Mouse (Mus musculus) MEL (cell line): ENCODE results near the gene Kif5c. TPM values are rescaled to one million over a fixed set of nuclear protein-coding genes. Genes with fewer than 3 reads are reported as not detected.

Experiments
- DNase-seq: peaks from one replicate; pipeline ENCODE4 v3.0.0; 2011; ENCODE audit warnings: low read depth, low spot score
- H3K27ac ChIP-seq: 2 replicates; pipeline ENCODE4 v1.5.1; 2012; ENCODE audit warnings: low read depth, mild to moderate bottlenecking, control low read depth, low read length, moderate library complexity; ENCODE audit not compliant: control insufficient read depth
- H3K27me3 ChIP-seq, 2 experiments: fragments of 150-350 bp in 1 of 2; sonication (generic) in 1 of 2; 2 replicates each; pipeline ENCODE4 v1.6.1; 2012; ENCODE audit warnings: low read length in 2 of 2, mild to moderate bottlenecking in 2 of 2, improper control_type of control experiment in 1 of 2, moderate library complexity in 1 of 2; ENCODE audit not compliant: insufficient read depth in 2 of 2, control insufficient read depth in 1 of 2
- H3K36me3 ChIP-seq, 2 experiments: 2 replicates each; pipeline ENCODE4 v1.6.1; 2012 to 2014; ENCODE audit warnings: low read length in 2 of 2, improper control_type of control experiment in 1 of 2, inconsistent platforms in 1 of 2, mild to moderate bottlenecking in 1 of 2; ENCODE audit not compliant: insufficient read depth in 2 of 2, control insufficient read depth in 1 of 2
- H3K4me1 ChIP-seq, 2 experiments: fragments of 150-350 bp in 1 of 2; sonication (generic) in 1 of 2; 2 replicates each; pipeline ENCODE4 v1.6.1; 2012; ENCODE audit warnings: low read length in 2 of 2, improper control_type of control experiment in 1 of 2, mild to moderate bottlenecking in 1 of 2; ENCODE audit not compliant: insufficient read depth in 2 of 2, control insufficient read depth in 1 of 2
- H3K4me3 ChIP-seq, 2 experiments: fragments of 150-350 bp in 1 of 2; sonication (generic) in 1 of 2; 2 replicates each; pipeline ENCODE4 v1.5.1; 2012; ENCODE audit warnings: low read depth in 2 of 2, low read length in 2 of 2, mild to moderate bottlenecking in 2 of 2, moderate library complexity in 2 of 2, control low read depth in 1 of 2, improper control_type of control experiment in 1 of 2; ENCODE audit not compliant: control insufficient read depth in 1 of 2, insufficient read depth in 1 of 2
- H3K79me2 ChIP-seq: 2 replicates; pipeline ENCODE4 v1.6.1; 2012; ENCODE audit warnings: mild to moderate bottlenecking, low read length, moderate library complexity; ENCODE audit not compliant: control insufficient read depth, poor library complexity, insufficient read depth
- H3K9ac ChIP-seq: 2 replicates; pipeline ENCODE4 v1.6.1; 2012; ENCODE audit warnings: low read depth, mild to moderate bottlenecking, control low read depth, low read length, moderate library complexity; ENCODE audit not compliant: control insufficient read depth, poor library complexity, severe bottlenecking
- H3K9me3 ChIP-seq: fragments of 150-350 bp; sonication (generic); replicated peaks from 2 replicates; pipeline ENCODE4 v1.6.1; 2012; ENCODE audit warnings: mild to moderate bottlenecking, low read length, improper control_type of control experiment, moderate library complexity; ENCODE audit not compliant: insufficient read depth
- BHLHE40 ChIP-seq: IDR thresholded peaks from 2 replicates; pipeline ENCODE4 v1.6.1; 2012; ENCODE audit warnings: low read depth, mild to moderate bottlenecking, inconsistent platforms, low read length, improper control_type of control experiment, borderline replicate concordance
- CTCF ChIP-seq, 3 experiments: IDR thresholded peaks in 2 of 3; conservative IDR thresholded peaks in 1 of 3; 2 replicates each; pipeline ENCODE4 v1.5.1; 2011 to 2012; ENCODE audit warnings: low read length in 3 of 3, low read depth in 2 of 3, mild to moderate bottlenecking in 2 of 3, improper control_type of control experiment in 1 of 3, inconsistent platforms in 1 of 3, mixed read lengths in 1 of 3, moderate library complexity in 1 of 3; ENCODE audit not compliant: control insufficient read depth in 1 of 3, insufficient read depth in 1 of 3, poor library complexity in 1 of 3, severe bottlenecking in 1 of 3
- E2F4 ChIP-seq: IDR thresholded peaks from 2 replicates; pipeline ENCODE4 v1.6.1; 2011; ENCODE audit warnings: low read depth, low read length, improper control_type of control experiment, borderline replicate concordance
- ELF1 ChIP-seq: IDR thresholded peaks from 2 replicates; pipeline ENCODE4 v1.6.1; 2014; ENCODE audit warnings: low read depth, mild to moderate bottlenecking, inconsistent platforms, low read length, improper control_type of control experiment, moderate library complexity
- EP300 ChIP-seq, 2 experiments: IDR thresholded peaks; 2 replicates each; pipeline ENCODE4 v1.6.1; 2011; ENCODE audit warnings: improper control_type of control experiment in 2 of 2, low read length in 2 of 2, low read depth in 1 of 2, mild to moderate bottlenecking in 1 of 2
- ETS1 ChIP-seq: IDR thresholded peaks from 2 replicates; pipeline ENCODE4 v1.6.1; 2012; ENCODE audit warnings: low read depth, mild to moderate bottlenecking, inconsistent platforms, low read length, improper control_type of control experiment, moderate library complexity
- HCFC1 ChIP-seq: IDR thresholded peaks from 2 replicates; pipeline ENCODE4 v1.6.1; 2012; ENCODE audit warnings: low read depth, mild to moderate bottlenecking, inconsistent platforms, low read length, improper control_type of control experiment, moderate library complexity
- KAT2A ChIP-seq: conservative IDR thresholded peaks from 2 replicates; pipeline ENCODE4 v1.6.1; 2012; ENCODE audit warnings: low read depth, low read length, improper control_type of control experiment, inconsistent platforms
- MAX ChIP-seq: IDR thresholded peaks from 2 replicates; pipeline ENCODE4 v1.6.1; 2011; ENCODE audit warnings: low read length, improper control_type of control experiment
- MAZ ChIP-seq: IDR thresholded peaks from 2 replicates; pipeline ENCODE4 v1.6.1; 2012; ENCODE audit warnings: low read depth, mild to moderate bottlenecking, inconsistent platforms, low read length, improper control_type of control experiment
- MXI1 ChIP-seq: IDR thresholded peaks from 2 replicates; pipeline ENCODE4 v1.6.1; 2011; ENCODE audit warnings: mild to moderate bottlenecking, low read depth, low read length, improper control_type of control experiment
- NELFE ChIP-seq: IDR thresholded peaks from 2 replicates; pipeline ENCODE4 v1.6.1; 2011; ENCODE audit warnings: low read depth, low read length, improper control_type of control experiment
- NRF1 ChIP-seq: IDR thresholded peaks from 2 replicates; pipeline ENCODE4 v1.6.1; 2014; ENCODE audit warnings: low read depth, mild to moderate bottlenecking, inconsistent platforms, low read length, improper control_type of control experiment, moderate library complexity; ENCODE audit not compliant: poor library complexity, insufficient read depth, severe bottlenecking
- POLR2A ChIP-seq, 2 experiments: IDR thresholded peaks; 2 replicates each; pipeline ENCODE4 v1.6.1; 2011 to 2012; ENCODE audit warnings: low read length in 2 of 2, mild to moderate bottlenecking in 2 of 2, control low read depth in 1 of 2, improper control_type of control experiment in 1 of 2, low read depth in 1 of 2, moderate library complexity in 1 of 2; ENCODE audit not compliant: control insufficient read depth in 1 of 2, insufficient read depth in 1 of 2, poor library complexity in 1 of 2
- POLR2AphosphoS5 ChIP-seq: IDR thresholded peaks from 2 replicates; pipeline ENCODE4 v1.6.1; 2012; ENCODE audit warnings: low read depth, borderline replicate concordance, mild to moderate bottlenecking, inconsistent platforms, low read length, moderate library complexity, mixed read lengths
- TBP ChIP-seq: IDR thresholded peaks from 2 replicates; pipeline ENCODE4 v1.8.0; 2011; ENCODE audit warnings: low read depth, low read length, improper control_type of control experiment
- TCF12 ChIP-seq: IDR thresholded peaks from 2 replicates; pipeline ENCODE4 v1.6.1; 2014; ENCODE audit warnings: low read depth, mild to moderate bottlenecking, inconsistent platforms, low read length, improper control_type of control experiment, moderate library complexity
- UBTF ChIP-seq: IDR thresholded peaks from 2 replicates; pipeline ENCODE4 v1.6.1; 2012; ENCODE audit warnings: low read depth, mild to moderate bottlenecking, inconsistent platforms, low read length, improper control_type of control experiment, moderate library complexity, borderline replicate concordance; ENCODE audit not compliant: insufficient read depth
- ZC3H11A ChIP-seq: IDR thresholded peaks from 2 replicates; pipeline ENCODE4 v1.6.1; 2012; ENCODE audit warnings: low read depth, mild to moderate bottlenecking, inconsistent platforms, low read length, improper control_type of control experiment
- ZKSCAN1 ChIP-seq: IDR thresholded peaks from 2 replicates; pipeline ENCODE4 v1.6.1; 2012; ENCODE audit warnings: low read depth, mild to moderate bottlenecking, inconsistent platforms, low read length, improper control_type of control experiment, moderate library complexity
- ZNF384 ChIP-seq: IDR thresholded peaks from 2 replicates; pipeline ENCODE4 v1.6.1; 2012; ENCODE audit warnings: low read depth, mild to moderate bottlenecking, inconsistent platforms, low read length, improper control_type of control experiment
- polyA plus RNA-seq, 2 experiments: library from polyadenylated mRNA; stranded (reverse) in 1 of 2; unstranded in 1 of 2; fragments of >175 nt in 1 of 2; fragments of >200 nt in 1 of 2; gene quantifications; 2 replicates each; pipeline versions ENCODE4 v1.2.1 to v1.2.4; 2012; ENCODE audit warnings: low replicate concordance in 2 of 2, low read depth in 1 of 2; ENCODE audit not compliant: insufficient read length in 2 of 2, insufficient read depth in 1 of 2, missing spikeins in 1 of 2
- total RNA-seq: library from RNA; depleted of rRNA; stranded (reverse); fragments of 300-350 nt; gene quantifications from 2 replicates; pipeline ENCODE4 v1.2.3, GENCODE M21; 2012

Gene Kif5c
- total and polyA plus RNA-seq, 3 experiments: 0.26 to 0.39 TPM; not detected in 1

DNA sequence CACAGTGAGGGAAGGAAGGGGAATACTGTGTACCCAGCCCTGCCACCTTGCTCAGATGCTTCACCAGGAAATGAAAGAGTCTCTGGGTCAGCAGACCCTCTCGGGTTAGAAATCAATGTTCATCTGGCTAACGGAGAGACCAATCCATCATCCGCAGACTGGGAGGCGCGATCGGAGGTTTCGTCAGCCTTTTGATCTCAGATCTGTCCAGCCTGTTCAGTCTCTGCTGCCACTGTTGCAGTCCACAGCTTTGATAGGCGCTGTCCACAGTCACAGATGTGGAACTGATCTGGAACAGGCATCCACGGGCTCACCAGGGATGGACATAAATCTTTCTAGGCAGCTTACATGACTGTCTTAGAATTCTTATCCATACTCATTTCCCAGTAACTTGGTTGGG is 29.2 kb downstream of the Kif5c start:
- Histone ChIP-seq H3K27ac (no peak overlapping the region), H3K9me3 (no peaks in the 10 kb centered on the region)
- no peak for DNase-seq
- TF ChIP-seq MAX (no peak), NRF1 (no peak), E2F4 (no peak)
- TF ChIP-seq, all 39 proteins: peak for 0
- Histone ChIP-seq H3K27me3 (no peaks in the 10 kb centered on the region), H3K9ac (no peak overlapping the region), H3K79me2 (no peaks in the 10 kb centered on the region), H3K36me3 (no peaks in the 10 kb centered on the region), H3K4me3 (no peak overlapping the region), H3K4me1 (no peaks in the 10 kb centered on the region)

DNA sequence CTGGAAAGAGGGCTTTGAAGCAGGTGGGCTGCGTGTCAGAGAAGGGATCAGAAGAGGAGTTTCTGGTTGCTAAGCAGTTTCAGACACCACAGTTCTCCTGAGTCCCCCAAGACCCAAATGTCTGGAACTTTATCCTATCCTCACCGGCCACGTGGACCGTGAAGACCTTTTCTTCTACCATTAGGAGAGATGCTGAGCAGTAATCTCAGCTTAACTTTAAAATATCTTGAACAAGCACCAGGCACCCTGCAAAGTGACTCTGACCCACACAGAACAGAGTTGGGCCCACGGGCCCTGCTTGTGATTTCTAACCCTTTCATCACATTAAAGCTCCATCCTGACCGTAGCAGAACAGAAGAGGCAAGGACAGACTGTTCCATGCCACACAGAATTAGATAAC is 29.7 kb downstream of the Kif5c start:
- H3K9ac ChIP-seq: no peak overlapping the region
- TF ChIP-seq E2F4: no peak
- no peak for TF ChIP-seq ZNF384
- no peak for TF ChIP-seq KAT2A
- TF ChIP-seq POLR2AphosphoS5: no peak
- no peak for TF ChIP-seq MAX
- no peaks in the 10 kb centered on the region for H3K9me3 ChIP-seq
- no peaks in the 10 kb centered on the region for H3K4me1 ChIP-seq
- no peak overlapping the region for H3K27ac ChIP-seq
- H3K79me2 ChIP-seq: no peaks in the 10 kb centered on the region
- no peaks in the 10 kb centered on the region for H3K36me3 ChIP-seq
- no peak overlapping the region for H3K4me3 ChIP-seq
- no peak for DNase-seq
- H3K27me3 ChIP-seq: no peaks in the 10 kb centered on the region

DNA sequence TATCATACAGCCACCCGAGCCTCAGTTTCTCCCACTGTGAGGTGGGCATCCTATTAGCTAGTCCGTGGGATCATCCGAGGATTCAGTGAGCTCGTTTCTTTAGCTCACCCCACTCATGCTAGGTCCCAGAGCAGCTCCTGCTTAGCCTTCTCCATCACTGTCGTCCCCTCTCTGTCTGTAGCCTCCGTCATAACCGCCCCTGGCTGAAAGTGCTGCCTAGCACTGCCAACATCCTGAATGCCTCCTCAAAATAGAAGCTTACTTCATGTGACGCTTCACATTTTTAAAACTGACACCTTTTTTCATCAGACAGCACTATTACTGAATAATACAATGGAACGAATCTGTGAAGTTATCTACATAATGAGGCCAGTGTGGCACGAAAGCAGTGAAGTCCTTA is 30.1 kb downstream of the Kif5c start:
- Histone ChIP-seq H3K36me3 (no peaks in the 10 kb centered on the region), H3K4me3 (no peak overlapping the region), H3K4me1 (no peaks in the 10 kb centered on the region), H3K27ac (no peak overlapping the region), H3K27me3 (no peaks in the 10 kb centered on the region), H3K9ac (no peak overlapping the region), H3K9me3 (no peaks in the 10 kb centered on the region), H3K79me2 (no peaks in the 10 kb centered on the region)
- TF ChIP-seq UBTF (no peak), TCF12 (no peak), KAT2A (no peak), POLR2A (IDR thresholded peaks at IDR 0.05; ENCODE audit: control insufficient read depth in 1 of 2, insufficient read depth in 1 of 2, low read depth in 1 of 2, low read length in 2 of 2, poor library complexity in 1 of 2) (no peak), NELFE (no peak), TBP (no peak), HCFC1 (no peak), BHLHE40 (no peak), NRF1 (no peak), ZKSCAN1 (no peak), CTCF (IDR thresholded peaks at IDR 0.05 in 2 of 3, conservative IDR thresholded peaks at IDR 0.05 in 1 of 3; ENCODE audit: control insufficient read depth in 1 of 3, insufficient read depth in 1 of 3, low read depth in 2 of 3, low read length in 3 of 3, poor library complexity in 1 of 3, severe bottlenecking in 1 of 3) (no peak), MXI1 (no peak), ELF1 (no peak), EP300 (IDR thresholded peaks at IDR 0.05; ENCODE audit: low read depth in 1 of 2, low read length in 2 of 2) (no peak), MAZ (no peak), ZNF384 (no peak), ETS1 (no peak), ZC3H11A (no peak), E2F4 (no peak), POLR2AphosphoS5 (no peak)
- no peak for DNase-seq
